In genomic region chr17:72895506-72895905, GRCm38 (mm10) we compare ENCODE assay signal across 30 mouse cellular contexts. TPM values are rescaled to one million over a fixed set of nuclear protein-coding genes. Genes with fewer than 3 reads are reported as not detected.
A peak's percentile ranks its signal among the peaks of the same experiment; 100 is the strongest.
DNase-seq lines count a peak whose midpoint lies in the region; ATAC-seq and TF ChIP-seq lines count a peak whose summit lies in the region.
"Had no signal": no experiment of that assay in that cellular context is flagged by ENCODE, and none has a peak within 500 bp of the region (broad histone marks: within the 10 kb centered on the region; RNA-seq: fewer than 3 reads in every experiment).

No protein-coding gene starts in this region.

- no peaks in the 10 kb centered on the region for H3K4me1 ChIP-seq in liver, postnatal 0 days (ENCODE audit: insufficient read depth)
- H3K4me1 ChIP-seq in liver, embryonic 12.5 days = no peaks in the 10 kb centered on the region
- H3K4me1 ChIP-seq in limb, embryonic 11.5 days (ENCODE audit: control insufficient read depth, insufficient read depth, low read length) = no peaks in the 10 kb centered on the region
- H3K4me1 ChIP-seq: embryonic facial prominence, embryonic 13.5 days; intestine, embryonic 15.5 days had no signal

- H3K9ac ChIP-seq in liver, postnatal 0 days (replicated peaks) = no peak overlapping the region
- H3K9ac ChIP-seq in liver, embryonic 12.5 days = no peak overlapping the region
- no peak overlapping the region for H3K9ac ChIP-seq in limb, embryonic 11.5 days (ENCODE audit: low read length)
- H3K9ac ChIP-seq: embryonic facial prominence, embryonic 13.5 days; forebrain, embryonic 12.5 days; forebrain, embryonic 15.5 days; heart, embryonic 13.5 days; hindbrain, embryonic 13.5 days; intestine, embryonic 15.5 days had no signal

- H3K36me3 ChIP-seq in liver, postnatal 0 days (replicated peaks; ENCODE audit: insufficient read depth, low read length) = no peaks in the 10 kb centered on the region
- no peaks in the 10 kb centered on the region for H3K36me3 ChIP-seq in liver, embryonic 12.5 days
- no peaks in the 10 kb centered on the region for H3K36me3 ChIP-seq in limb, embryonic 11.5 days (ENCODE audit: control insufficient read depth, insufficient read depth, low read length)
- H3K36me3 ChIP-seq: embryonic facial prominence, embryonic 10.5 days; embryonic facial prominence, embryonic 13.5 days; forebrain, embryonic 12.5 days; forebrain, embryonic 15.5 days; heart, embryonic 13.5 days; hindbrain, embryonic 10.5 days; hindbrain, embryonic 13.5 days; intestine, embryonic 15.5 days had no signal

- DNase-seq in gastrocnemius, postnatal 10 days = peak; percentile 21
- DNase-seq in gastrocnemius, adult 8-10 months (ENCODE audit: low spot score in 2 of 2) = no peak
- DNase-seq in heart, adult 11 months = peak; percentile 36
- DNase-seq in heart, postnatal 36 days = no peak
- peak; percentile 3 for DNase-seq in liver, postnatal 0 days
- DNase-seq in limb, embryonic 11.5 days (ENCODE audit: low spot score) = peak; percentile 12
- DNase-seq: adrenal gland, adult 2 months; adrenal gland, postnatal 14 days; cerebellum, adult 11-12 months; cerebellum, adult 8-10 months; cerebellum, postnatal 10 days; cerebellum, postnatal 36 days; embryo, embryonic 11 days; heart, adult 18-20 months; heart, postnatal 14 days; kidney, adult 11 months had no signal

- no peaks in the 10 kb centered on the region for H3K9me3 ChIP-seq in liver, postnatal 0 days (ENCODE audit: low read length)
- no peaks in the 10 kb centered on the region for H3K9me3 ChIP-seq in liver, embryonic 12.5 days (replicated peaks)
- H3K9me3 ChIP-seq in limb, embryonic 11.5 days (ENCODE audit: control insufficient read depth, low read length) = no peaks in the 10 kb centered on the region
- H3K9me3 ChIP-seq: embryonic facial prominence, embryonic 10.5 days; embryonic facial prominence, embryonic 13.5 days; forebrain, embryonic 12.5 days; forebrain, embryonic 15.5 days; heart, embryonic 13.5 days; hindbrain, embryonic 10.5 days; hindbrain, embryonic 13.5 days; intestine, embryonic 15.5 days had no signal

- no peak for TF ChIP-seq CTCF in liver, postnatal 0 days (IDR thresholded peaks at IDR 0.05; ENCODE audit: low read depth)

- TF ChIP-seq EP300 in liver, postnatal 0 days (IDR thresholded peaks at IDR 0.05; ENCODE audit: low read depth) = no peak

- 82% methylated on average over 3 of the region's 3 CpGs for WGBS in liver, postnatal 0 days (ENCODE audit: insufficient replicate concordance)
- WGBS in liver, embryonic 12.5 days (ENCODE audit: insufficient replicate concordance) = 77% methylated on average over 3 of the region's 3 CpGs
- 91% methylated on average over 3 of the region's 3 CpGs for WGBS in limb, embryonic 11.5 days

- H3K27ac ChIP-seq in liver, postnatal 0 days (ENCODE audit: low read depth) = no peak overlapping the region
- no peak overlapping the region for H3K27ac ChIP-seq in liver, embryonic 12.5 days
- H3K27ac ChIP-seq in limb, embryonic 11.5 days (replicated peaks; ENCODE audit: low read depth, low read length) = no peak overlapping the region
- H3K27ac ChIP-seq: embryonic facial prominence, embryonic 10.5 days; embryonic facial prominence, embryonic 13.5 days; forebrain, embryonic 12.5 days; forebrain, embryonic 15.5 days; heart, embryonic 13.5 days; hindbrain, embryonic 10.5 days; hindbrain, embryonic 13.5 days; intestine, embryonic 15.5 days had no signal

- H3K4me2 ChIP-seq in liver, postnatal 0 days (ENCODE audit: low read depth, low read length) = no peak overlapping the region
- H3K4me2 ChIP-seq in liver, embryonic 12.5 days = no peak overlapping the region
- H3K4me2 ChIP-seq in limb, embryonic 11.5 days (ENCODE audit: low read depth, severe bottlenecking) = no peak overlapping the region
- H3K4me2 ChIP-seq: embryonic facial prominence, embryonic 13.5 days; forebrain, embryonic 12.5 days; forebrain, embryonic 15.5 days; heart, embryonic 13.5 days; hindbrain, embryonic 13.5 days; intestine, embryonic 15.5 days had no signal

- intact Hi-C loops in heart, postnatal 36 days (cut with DNase I) = loop anchor here (10.0 kb wide), 1 partner anchor 299 kb away; no protein-coding TSS in a partner anchor

- no peaks in the 10 kb centered on the region for H3K27me3 ChIP-seq in liver, postnatal 0 days (ENCODE audit: insufficient read depth, low read length)
- H3K27me3 ChIP-seq in liver, embryonic 12.5 days (replicated peaks) = no peaks in the 10 kb centered on the region; the same call in 1 of the 2 replicates
- H3K27me3 ChIP-seq in limb, embryonic 11.5 days (ENCODE audit: control insufficient read depth, insufficient read depth, low read length) = no peaks in the 10 kb centered on the region
- H3K27me3 ChIP-seq: embryonic facial prominence, embryonic 13.5 days; forebrain, embryonic 15.5 days; heart, embryonic 13.5 days; hindbrain, embryonic 13.5 days; intestine, embryonic 15.5 days had no signal

- ATAC-seq in liver, postnatal 0 days = no peak
- no peak for ATAC-seq in liver, embryonic 12.5 days
- no peak for ATAC-seq in limb, embryonic 11.5 days (ENCODE audit: insufficient number of reproducible peaks, low FRiP score, low TSS enrichment, low read depth)
- ATAC-seq in erythroid progenitor cell, adult 5-6 weeks (replicated peaks; ENCODE audit: low FRiP score, poor library complexity, severe bottlenecking) = no peak
- ATAC-seq: CD4-positive, CD25-positive, alpha-beta regulatory T cell, adult 4 months; forebrain, embryonic 15.5 days; hindbrain, embryonic 16.5 days; intestine, embryonic 15.5 days had no signal

- H3K4me3 ChIP-seq in liver, postnatal 0 days (ENCODE audit: low read depth, low read length) = no peak overlapping the region
- H3K4me3 ChIP-seq in liver, embryonic 12.5 days = no peak overlapping the region
- H3K4me3 ChIP-seq in limb, embryonic 11.5 days (ENCODE audit: low read depth, low read length) = no peak overlapping the region
- H3K4me3 ChIP-seq: embryonic facial prominence, embryonic 10.5 days; embryonic facial prominence, embryonic 13.5 days; erythroblast, embryonic 14.5 days; forebrain, embryonic 12.5 days; forebrain, embryonic 15.5 days; heart, embryonic 13.5 days; hindbrain, embryonic 10.5 days; hindbrain, embryonic 13.5 days; intestine, embryonic 15.5 days had no signal

RNA-seq across cellular contexts. Expression of gene Lbh, which starts 22.6 kb away (rescaled TPM):
- 10 to 100 TPM; 21.5 to 26.9 TPM for total RNA-seq in gastrocnemius, postnatal 10 days (2021)
- total RNA-seq in gastrocnemius, adult 8-10 months (2022) = 1 to 10 TPM; 5.3 to 6.1 (median 5.8) TPM
- 100 to 1,000 TPM; 339 to 436 TPM for total RNA-seq in heart, postnatal 36 days (2021)
- polyA plus RNA-seq in liver, postnatal 0 days (2015; fragmentation: Nextera tagmentation; extraction: Ambion mirVana) = 0.79 and 0.94 TPM in 2 replicates
- polyA plus RNA-seq in liver, embryonic 12.5 days (2016; fragmentation: Nextera tagmentation; extraction: Ambion mirVana) = 1.4 TPM in 2 replicates
- 2.6 and 3.6 TPM in 2 replicates for polyA plus RNA-seq in limb, embryonic 11.5 days (2014; fragmentation: Nextera tagmentation; extraction: Ambion mirVana)
- total RNA-seq in erythroid progenitor cell, adult 5-6 weeks (2015; ENCODE audit: low replicate concordance) = 8.6 and 14.3 TPM in 2 replicates
- total RNA-seq in erythroid progenitor cell, adult 5-6 weeks (2017; ENCODE audit: low replicate concordance) = 3.0 and 6.7 TPM in 2 replicates
- total RNA-seq: MEL had no signal

RNA-seq across cellular contexts. Expression of gene Ypel5, which starts 59.3 kb away (rescaled TPM):
- 10 to 100 TPM; 30.6 to 32.5 TPM for total RNA-seq in gastrocnemius, postnatal 10 days (2021)
- total RNA-seq in gastrocnemius, adult 8-10 months (2022) = 10 to 100 TPM; 34.8 to 37.4 (median 35.5) TPM
- total RNA-seq in heart, postnatal 36 days (2021) = 10 to 100 TPM; 36.9 to 43.4 TPM
- polyA plus RNA-seq in liver, postnatal 0 days (2015; fragmentation: Nextera tagmentation; extraction: Ambion mirVana) = 59.4 and 59.7 TPM in 2 replicates
- polyA plus RNA-seq in liver, embryonic 12.5 days (2016; fragmentation: Nextera tagmentation; extraction: Ambion mirVana) = 69.6 and 73.8 TPM in 2 replicates
- 37.2 and 38.2 TPM in 2 replicates for polyA plus RNA-seq in limb, embryonic 11.5 days (2014; fragmentation: Nextera tagmentation; extraction: Ambion mirVana)
- 109 and 112 TPM in 2 replicates for total RNA-seq in erythroid progenitor cell, adult 5-6 weeks (2015; ENCODE audit: low replicate concordance)
- 92.1 and 145 TPM in 2 replicates for total RNA-seq in erythroid progenitor cell, adult 5-6 weeks (2017; ENCODE audit: low replicate concordance)

Comparison
In these comparisons a context has a peak if more than half of its experiments do, and no peak if none do; other contexts are left out.
1. DNase-seq: peak in gastrocnemius, postnatal 10 days (single experiment), heart, adult 11 months (single experiment), liver, postnatal 0 days (single experiment) and limb, embryonic 11.5 days (single experiment); none in gastrocnemius, adult 8-10 months (0 of 2) and heart, postnatal 36 days (0 of 2).
2. RNA of gene Lbh, which starts 22.6 kb away (total RNA-seq): 339 to 436 TPM in heart, postnatal 36 days; 21.5 to 26.9 TPM in gastrocnemius, postnatal 10 days, 3.0 to 14.3 TPM in erythroid progenitor cell, adult 5-6 weeks and 5.3 to 6.1 TPM in gastrocnemius, adult 8-10 months; every median in the first group is over 10 times any median in the second.